Mouse (Mus musculus): Measurements from ENCODE around the gene Ccdc65.

DNA sequence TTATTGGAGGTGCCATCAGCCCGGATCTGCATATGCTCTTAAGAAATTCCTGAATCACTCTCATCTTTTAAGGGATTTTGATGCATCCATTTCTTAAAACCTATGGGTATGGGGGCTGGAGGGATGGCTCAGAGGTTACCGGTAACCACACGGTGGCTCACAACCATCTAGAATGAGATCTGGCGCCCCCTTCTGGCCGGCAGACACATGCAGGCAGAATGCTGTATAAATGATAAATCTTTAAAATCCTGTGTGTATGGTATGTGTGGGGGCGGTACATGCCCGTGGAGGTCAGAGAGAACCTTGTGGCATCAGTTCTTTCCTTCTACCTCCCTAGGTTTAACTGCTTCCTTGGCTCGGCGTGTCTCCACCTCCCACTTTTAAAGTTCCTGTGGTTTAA is 2.4 kb downstream of the Ccdc65 start:
- TF ChIP-seq CTCF (IDR thresholded peaks at IDR 0.05; ENCODE audit: extremely low read depth, insufficient read depth, low read length) (peak; percentile 71), POLR2A (IDR thresholded peaks at IDR 0.05; ENCODE audit: extremely low read depth, insufficient read depth, low read length) (no peak)
